Mouse (Mus musculus): ENCODE measurements around the gene Spert.

DNA sequence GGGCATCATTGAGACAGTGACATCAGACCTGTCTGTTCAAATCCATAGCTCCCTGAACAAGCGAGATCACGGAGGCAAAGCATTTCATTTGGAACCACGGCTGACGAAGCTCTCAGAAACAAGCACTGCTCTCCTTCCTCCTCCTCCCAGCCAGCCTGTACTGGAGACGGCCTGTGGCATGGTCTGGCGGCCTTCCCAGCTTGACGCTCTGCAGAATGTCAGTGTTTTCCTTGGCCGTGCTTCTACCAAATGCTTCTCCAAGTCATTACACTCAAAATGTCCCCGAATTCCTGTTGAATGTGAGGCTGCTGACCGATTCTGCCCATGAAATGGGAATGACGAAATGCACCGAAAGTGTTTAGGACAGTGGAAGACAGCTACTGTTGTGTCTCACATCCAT, 42.4 kb upstream of the Spert start:
- no peak for TF ChIP-seq EP300 (optimal IDR thresholded peaks at IDR 0.05)
- TF ChIP-seq CTCF (IDR thresholded peaks at IDR 0.05; ENCODE audit: low read depth), result no peak
